Mouse (Mus musculus) kidney, postnatal 10 days (tissue): ENCODE measurements at regions not wholly inside any gene's neighbourhood (a gene's known extent, or its start where the extent isn't known, plus 50 kb on each side); places are given as distances from the start of the nearest gene placed in this dataset.
"Not testable (repeated sequence)": the region's sequence is repeated elsewhere in the genome, so short reads cannot be mapped to it uniquely, and the experiment has no call there.

Source experiments
- DNase-seq: peaks from one replicate; pipeline ENCODE4 v3.0.0; 2021; ENCODE audit warnings: mixed read lengths

DNA sequence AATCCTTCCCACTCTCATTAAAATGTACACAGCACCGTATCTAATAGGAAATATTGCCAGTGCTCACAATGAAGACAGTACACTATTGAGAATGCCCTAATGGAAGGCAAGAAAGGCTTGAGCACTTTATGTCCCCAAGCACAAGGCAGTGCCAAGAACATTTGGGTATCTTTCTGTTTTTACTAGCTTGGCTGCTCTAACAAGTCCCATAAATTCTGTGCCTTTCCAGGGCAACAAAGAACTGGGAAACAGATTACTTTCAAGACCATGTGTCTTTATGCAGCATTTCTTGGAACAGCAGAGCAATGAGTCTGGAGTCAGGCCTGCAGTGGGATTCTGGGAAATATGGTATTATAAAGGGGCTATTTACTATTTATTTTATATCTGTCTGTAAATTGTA, 192.3 kb downstream of the 1700008P02Rik start:
- DNase-seq = no peak

- no peak for DNase-seq
Measured at GRCm38 (mm10) chr3:6400871-6401270, 219.4 kb downstream of the 1700008P02Rik start.

DNA sequence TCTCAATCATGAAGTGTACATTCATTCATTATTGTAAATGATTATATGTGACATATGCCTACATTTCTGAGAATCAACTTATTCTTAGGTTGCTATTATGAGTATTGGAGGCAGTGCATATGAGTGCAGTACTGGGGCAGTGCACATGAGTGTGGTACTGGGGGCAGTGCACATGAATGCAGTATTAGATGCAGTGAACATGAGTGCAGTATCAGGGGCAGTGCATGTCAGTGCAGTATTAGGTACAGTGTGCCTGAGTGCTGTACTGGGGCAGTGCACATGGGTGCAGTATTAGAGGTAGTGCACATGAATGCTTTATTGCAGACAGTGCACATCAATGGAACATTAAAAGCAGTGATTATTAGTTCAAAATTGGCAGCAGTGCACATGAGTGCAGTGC, 234.6 kb downstream of the 1700008P02Rik start:
- no peak for DNase-seq

DNA sequence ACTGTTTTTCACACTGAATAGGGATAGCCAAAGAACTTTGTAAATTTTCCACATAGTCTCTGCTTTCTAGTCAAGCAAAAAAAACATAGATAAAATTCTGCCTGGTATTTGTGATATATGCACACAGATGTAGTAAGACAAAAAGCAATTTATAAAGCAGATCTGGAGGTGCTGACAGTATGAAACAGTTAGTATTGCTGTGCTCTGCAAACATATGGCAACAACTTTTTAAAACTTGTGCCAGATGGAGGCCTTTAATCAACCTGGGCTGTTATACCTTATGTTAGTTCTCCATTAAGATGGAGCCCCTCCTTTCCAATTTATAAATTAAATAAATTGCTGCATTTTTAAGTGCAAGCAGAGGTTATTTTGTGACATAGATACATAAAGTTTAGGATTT, 237.3 kb downstream of the 1700008P02Rik start:
- no peak for DNase-seq

GRCm38 (mm10) chr3:6382296-6382695, 237.9 kb downstream of the 1700008P02Rik start:
- no peak for DNase-seq

DNA sequence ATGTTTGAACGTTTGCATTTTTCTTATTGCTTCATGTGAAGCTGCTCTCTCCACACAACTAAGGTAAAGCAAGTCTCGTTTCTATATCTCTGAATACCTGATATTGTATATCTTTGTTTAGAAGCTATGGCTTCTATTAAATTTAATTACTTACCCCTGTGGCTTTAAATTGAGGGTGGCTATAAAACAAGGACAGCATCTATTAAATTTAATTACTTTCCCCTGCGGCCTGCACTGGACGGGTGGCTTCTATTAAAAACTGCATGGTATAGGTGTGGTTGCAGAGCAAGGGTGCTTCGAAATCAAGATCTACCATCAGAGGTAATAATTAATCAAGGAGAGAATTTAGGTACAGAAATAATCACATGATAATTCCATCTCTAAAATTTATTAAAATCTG, 238.5 kb downstream of the 1700008P02Rik start:
- DNase-seq = no peak

DNA sequence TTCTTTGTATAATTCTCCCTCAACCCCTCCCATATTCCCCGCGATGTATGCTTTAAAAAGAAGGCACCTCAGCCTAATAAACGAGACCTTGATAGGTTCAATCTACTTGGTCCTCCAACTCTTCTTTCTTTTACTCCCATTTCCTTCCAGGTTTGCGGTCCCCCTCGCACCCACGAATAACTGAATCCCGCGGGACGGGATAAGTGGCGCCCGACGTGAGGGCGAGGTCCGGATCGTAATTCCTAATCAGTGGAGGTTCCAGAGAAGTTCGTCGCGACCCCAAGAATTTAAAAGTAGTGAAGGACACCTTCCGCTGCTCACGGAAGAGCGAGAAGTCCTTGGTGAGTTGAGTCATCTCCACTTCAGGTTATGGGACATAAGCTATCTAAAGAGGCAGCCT, 281.2 kb downstream of the 1700008P02Rik start:
- DNase-seq = not testable (repeated sequence)

DNA sequence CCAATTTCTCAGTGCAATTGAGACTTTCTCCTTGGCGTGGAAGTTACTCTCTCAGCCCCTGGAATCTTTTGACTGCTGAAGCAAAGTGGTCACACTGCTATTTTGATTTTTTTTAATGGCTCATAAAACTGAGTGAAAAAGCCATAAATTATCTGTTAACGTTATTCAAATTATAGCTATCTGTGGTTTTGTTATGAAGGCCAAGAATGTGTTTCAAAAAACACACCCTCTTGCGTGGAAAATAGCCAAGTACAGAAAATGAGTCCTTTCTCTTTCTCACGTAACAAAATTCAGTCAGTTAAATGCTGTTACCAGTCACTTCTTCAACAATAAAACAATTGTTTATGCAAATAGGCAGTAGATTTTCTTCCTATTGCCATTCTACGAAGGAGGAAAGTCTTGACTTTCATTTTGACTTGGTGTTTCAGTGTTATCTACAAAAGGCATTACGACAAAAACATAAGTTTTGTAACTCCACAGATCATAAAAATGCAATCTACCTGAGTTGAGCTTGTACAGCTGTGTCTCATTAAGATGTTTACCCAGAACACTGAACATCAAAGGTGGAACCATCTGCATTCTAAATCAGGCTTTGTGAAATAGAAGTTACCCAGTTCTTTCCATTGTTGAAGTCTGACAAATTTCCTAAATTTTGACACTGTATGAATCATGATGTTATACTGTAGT, 299.3 kb downstream of the 1700008P02Rik start:
- DNase-seq = no peak

GRCm38 (mm10) chr3:6289500-6289899, 330.7 kb downstream of the 1700008P02Rik start:
- no peak for DNase-seq

GRCm38 (mm10) chr3:6280636-6281035, 339.6 kb downstream of the 1700008P02Rik start:
- DNase-seq = peak; percentile 55
